Mouse (Mus musculus) E14TG2a.4 (cell line): ENCODE measurements at regions not wholly inside any gene's neighbourhood (a gene's known extent, or its start where the extent isn't known, plus 50 kb on each side); places are given as distances from the start of the nearest gene placed in this dataset.

Experiments
- CTCF ChIP-seq: conservative IDR thresholded peaks from 2 replicates; pipeline ENCODE4 v1.5.1; 2014; ENCODE audit warnings: low read length
- NANOG ChIP-seq: IDR thresholded peaks from 2 replicates; pipeline ENCODE4 v1.6.1; 2014; ENCODE audit warnings: borderline replicate concordance, low read length, mixed read lengths
- POU5F1 ChIP-seq: IDR thresholded peaks from 2 replicates; pipeline ENCODE4 v1.6.1; 2014; ENCODE audit warnings: low read length, borderline replicate concordance

GRCm38 (mm10) chr17:51321868-51322267, 142.7 kb upstream of the Tbc1d5 start:
- no peak for TF ChIP-seq CTCF
- TF ChIP-seq POU5F1: no peak
- no peak for TF ChIP-seq NANOG
